Mouse (Mus musculus) ES-E14 (cell line): ENCODE data around the gene Sdk2. TPM values are rescaled to one million over a fixed set of nuclear protein-coding genes. Genes with fewer than 3 reads are reported as not detected.

Source experiments
- DNase-seq: peaks from one replicate; pipeline ENCODE4 v3.0.0-alpha.2; 2013; ENCODE audit warnings: low read depth, low spot score
- H3K27ac ChIP-seq: 2 replicates; pipeline ENCODE4 v1.5.1; 2012; ENCODE audit warnings: low read depth, mild to moderate bottlenecking, low read length, moderate library complexity, mixed read lengths; ENCODE audit not compliant: poor library complexity, insufficient read depth, severe bottlenecking
- H3K36me3 ChIP-seq: 2 replicates; pipeline ENCODE4 v1.6.1; 2012; ENCODE audit warnings: mild to moderate bottlenecking, low read length, moderate library complexity, mixed read lengths; ENCODE audit not compliant: control insufficient read depth, poor library complexity, insufficient read depth, severe bottlenecking
- H3K4me1 ChIP-seq, 2 experiments: fragments of 150-350 bp in 1 of 2; sonication (generic) in 1 of 2; 2 replicates each; pipeline ENCODE4 v1.6.1; 2012; ENCODE audit warnings: low read length in 2 of 2, mild to moderate bottlenecking in 1 of 2, mixed read lengths in 1 of 2; ENCODE audit not compliant: control insufficient read depth in 2 of 2, insufficient read depth in 2 of 2, poor library complexity in 1 of 2
- H3K4me3 ChIP-seq, 2 experiments: fragments of 150-350 bp in 1 of 2; sonication (generic) in 1 of 2; 2 replicates each; pipeline ENCODE4 v1.5.1; 2012; ENCODE audit warnings: low read length in 2 of 2, low read depth in 1 of 2, mild to moderate bottlenecking in 1 of 2, mixed read lengths in 1 of 2; ENCODE audit not compliant: insufficient read depth in 1 of 2, poor library complexity in 1 of 2, severe bottlenecking in 1 of 2
- H3K9ac ChIP-seq: 2 replicates; pipeline ENCODE4 v1.6.1; 2012; ENCODE audit warnings: low read depth, mild to moderate bottlenecking, low read length, mixed read lengths; ENCODE audit not compliant: poor library complexity, insufficient read depth, severe bottlenecking
- H3K9me3 ChIP-seq: fragments of 150-350 bp; sonication (generic); 2 replicates; pipeline ENCODE4 v1.6.1; 2012; ENCODE audit warnings: low read depth, mild to moderate bottlenecking, low read length; ENCODE audit not compliant: control insufficient read depth, insufficient read depth
- CHD2 ChIP-seq: IDR thresholded peaks from 2 replicates; pipeline ENCODE4 v1.6.1; 2014; ENCODE audit warnings: mild to moderate bottlenecking, low read depth, low read length, inconsistent platforms
- HCFC1 ChIP-seq: IDR thresholded peaks from 2 replicates; pipeline ENCODE4 v1.6.1; 2012; ENCODE audit warnings: low read length, inconsistent platforms, borderline replicate concordance; ENCODE audit not compliant: insufficient read depth
- MAFK ChIP-seq: IDR thresholded peaks from 2 replicates; pipeline ENCODE4 v1.6.1; 2014; ENCODE audit warnings: mild to moderate bottlenecking, low read depth, low read length, inconsistent platforms; ENCODE audit not compliant: insufficient read depth
- ZC3H11A ChIP-seq: IDR thresholded peaks from 2 replicates; pipeline ENCODE4 v1.6.1; 2012; ENCODE audit warnings: low read depth, mild to moderate bottlenecking, inconsistent platforms, low read length, borderline replicate concordance
- ZNF384 ChIP-seq: IDR thresholded peaks from 2 replicates; pipeline ENCODE4 v1.6.1; 2012; ENCODE audit warnings: low read depth, low read length, inconsistent platforms
- in situ Hi-C, 2 experiments: fragments of 600-800 bp; cut with MboI; formaldehyde crosslinking; loops; one replicate each; pipeline ENCODE4 v1.15.1; 2025; ENCODE audit warnings: low sequenced_read_pairs in 2 of 2, inconsistent platforms in 1 of 2; ENCODE audit not compliant: unreplicated experiment in 2 of 2
- total RNA-seq: library from RNA; depleted of rRNA; stranded (reverse); fragments of 300-350 nt; gene quantifications from 2 replicates; pipeline ENCODE4 v1.2.3, GENCODE M21; 2012

Sdk2 gene
- total RNA-seq, 1 experiment: 2.0 TPM

DNA sequence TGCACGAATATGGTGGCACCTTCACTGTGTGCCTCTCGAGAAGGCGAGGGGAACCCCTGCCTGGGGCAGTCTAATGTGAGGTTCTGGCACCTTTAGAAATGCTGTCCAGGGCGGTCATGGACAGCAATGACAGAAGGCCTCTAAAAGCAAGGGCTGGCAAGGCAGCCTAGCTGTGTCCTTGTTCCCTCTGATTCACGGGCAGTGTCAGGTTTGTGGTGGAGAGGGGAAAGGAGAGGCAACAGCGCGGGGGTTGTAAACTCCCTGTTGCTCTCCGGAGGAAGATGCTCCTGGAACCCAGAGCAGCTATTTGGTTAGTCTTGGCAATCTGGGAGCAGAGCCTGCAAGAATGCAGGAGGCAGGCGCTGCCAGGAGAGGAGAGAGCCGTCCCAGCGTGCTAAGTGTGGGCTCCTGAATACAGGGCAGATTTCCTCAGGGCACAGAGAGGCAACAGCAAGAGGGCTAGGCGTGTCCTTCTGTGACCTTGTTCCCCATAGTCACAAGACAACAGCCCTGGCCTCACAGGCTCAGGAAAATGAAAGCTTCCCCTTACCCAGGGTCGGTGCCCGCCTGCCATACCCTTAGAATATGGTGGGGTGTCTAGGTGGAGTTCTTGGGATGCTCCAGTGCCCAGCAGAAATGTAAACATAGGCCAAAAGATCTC lies 289.9 kb downstream of the Sdk2 start:
- Histone ChIP-seq H3K4me3 (no peak overlapping the region), H3K4me1 (peaks cover 0 to 25% of the 10 kb centered on the region in 2 experiments; a peak in 2 of 4 replicates), H3K9ac (no peak overlapping the region), H3K36me3 (no peaks in the 10 kb centered on the region), H3K27ac (no peak overlapping the region), H3K9me3 (no peaks in the 10 kb centered on the region)
- DNase-seq: no peak
- in situ Hi-C loops: no loop called here
- TF ChIP-seq CHD2 (no peak), ZNF384 (no peak), ZC3H11A (no peak), HCFC1 (no peak), MAFK (no peak)

DNA sequence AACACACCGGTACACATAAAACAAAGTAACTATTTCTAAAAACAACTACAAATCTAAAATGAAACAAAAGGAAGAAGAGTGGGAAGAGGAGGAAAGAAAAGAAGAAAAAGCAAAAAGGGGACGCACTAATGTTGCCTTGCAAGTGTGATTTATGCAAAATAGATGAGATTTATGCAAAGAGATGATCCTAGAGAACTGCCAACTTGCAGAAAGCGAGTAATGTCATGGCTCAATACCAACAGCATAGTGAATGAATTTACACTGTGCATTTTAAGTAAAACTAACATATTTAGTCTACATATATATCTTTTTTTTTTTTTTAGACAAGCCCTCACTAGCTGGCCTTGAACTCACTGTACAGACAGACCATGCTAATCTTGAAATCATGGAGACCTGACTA lies 292.1 kb downstream of the Sdk2 start:
- no peak for TF ChIP-seq MAFK
- TF ChIP-seq CHD2: no peak
- TF ChIP-seq ZNF384: no peak
- TF ChIP-seq ZC3H11A: no peak
- no peak for TF ChIP-seq HCFC1

DNA sequence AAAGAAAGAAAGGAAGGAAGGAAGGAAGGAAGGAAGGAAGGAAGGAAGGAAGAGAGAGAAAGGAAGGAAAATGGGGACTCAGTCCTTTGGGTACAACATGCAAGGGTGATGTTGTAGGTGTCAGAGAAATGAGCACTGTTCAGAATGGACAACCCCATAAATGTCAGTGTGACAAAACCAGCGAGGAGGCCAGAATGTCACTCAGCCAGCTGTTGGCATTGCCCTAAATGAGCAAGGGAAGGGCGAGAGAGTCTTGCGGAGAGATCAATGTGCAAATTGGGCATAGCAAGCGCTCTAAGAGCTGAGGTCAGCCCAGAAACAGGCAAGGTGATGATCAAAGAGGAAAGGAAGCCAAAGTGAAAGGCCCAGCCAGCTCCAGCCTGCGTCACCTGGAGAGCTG lies 293.7 kb downstream of the Sdk2 start:
- H3K9ac ChIP-seq: no peak overlapping the region
- no peak overlapping the region for H3K27ac ChIP-seq
- TF ChIP-seq CHD2 (no peak), ZNF384 (no peak), ZC3H11A (no peak), MAFK (no peak), HCFC1 (no peak)
- H3K4me1 ChIP-seq: peaks cover 0 to 11% of the 10 kb centered on the region in 2 experiments; a peak in 1 of 4 replicates
- no peak for DNase-seq
- H3K4me3 ChIP-seq: no peak overlapping the region
- H3K9me3 ChIP-seq: no peaks in the 10 kb centered on the region
- H3K36me3 ChIP-seq: no peaks in the 10 kb centered on the region
- in situ Hi-C loops: no loop called here

More for the DNA sequence above, 292.1 kb downstream of the Sdk2 start:
- Histone ChIP-seq H3K9me3 (no peaks in the 10 kb centered on the region), H3K9ac (no peak overlapping the region), H3K4me3 (no peak overlapping the region), H3K27ac (no peak overlapping the region), H3K36me3 (no peaks in the 10 kb centered on the region), H3K4me1 (peaks cover 0 to 23% of the 10 kb centered on the region in 2 experiments; a peak in 2 of 4 replicates)
- no peak for DNase-seq
- in situ Hi-C loops: no loop called here

DNA sequence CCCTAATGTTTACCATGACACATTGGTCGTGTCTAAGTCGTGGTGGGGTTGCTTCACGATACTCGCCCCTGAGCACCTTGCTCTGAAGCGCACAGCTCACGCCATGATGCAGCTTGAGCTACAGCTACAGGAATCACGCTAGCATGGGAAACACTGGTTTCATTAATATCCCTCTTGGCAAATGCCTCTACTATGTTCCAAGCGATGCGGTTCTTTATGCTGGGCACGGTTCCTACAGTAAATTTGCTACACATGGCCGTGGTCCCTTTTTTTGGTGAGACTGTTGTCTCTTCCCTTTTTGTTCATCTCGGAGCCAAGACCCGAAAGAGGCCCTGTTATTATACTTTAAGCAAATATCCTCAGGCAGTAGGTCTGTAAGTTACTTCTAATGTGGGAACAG lies 295.7 kb downstream of the Sdk2 start:
- Histone ChIP-seq H3K4me3 (no peak overlapping the region), H3K9me3 (no peaks in the 10 kb centered on the region), H3K9ac (no peak overlapping the region), H3K36me3 (no peaks in the 10 kb centered on the region), H3K4me1 (peaks cover under 1 to 10% of the 10 kb centered on the region in 2 experiments), H3K27ac (no peak overlapping the region)
- TF ChIP-seq CHD2: no peak
- DNase-seq: no peak
- in situ Hi-C loops: no loop called here

DNA sequence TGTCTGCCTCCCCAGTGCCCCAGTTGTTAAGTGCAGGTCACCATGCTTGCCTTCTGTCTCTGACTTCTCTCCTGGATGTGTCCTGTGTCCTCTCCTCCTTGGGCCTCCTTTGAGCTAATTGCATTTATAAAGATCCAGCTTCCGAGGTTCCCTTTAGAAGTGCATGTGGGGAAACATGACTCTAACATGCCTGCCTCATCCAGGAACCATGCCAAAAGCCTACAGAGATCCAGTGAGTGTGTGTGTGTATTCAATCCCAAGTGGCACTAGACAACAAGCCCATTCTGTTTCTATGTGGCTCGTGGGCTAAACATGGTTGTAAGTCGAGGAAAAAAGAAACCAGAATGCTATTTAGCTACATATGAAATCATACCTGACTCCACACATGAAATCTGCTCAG lies 298.5 kb downstream of the Sdk2 start:
- Histone ChIP-seq H3K9me3 (no peaks in the 10 kb centered on the region), H3K9ac (no peak overlapping the region), H3K27ac (no peak overlapping the region), H3K4me3 (no peak overlapping the region), H3K4me1 (peaks cover 5 to 13% of the 10 kb centered on the region in 2 experiments), H3K36me3 (no peaks in the 10 kb centered on the region)
- TF ChIP-seq CHD2: no peak
- TF ChIP-seq ZC3H11A: no peak
- no peak for TF ChIP-seq ZNF384
- TF ChIP-seq HCFC1: no peak
- TF ChIP-seq MAFK: no peak
- no peak for DNase-seq
- in situ Hi-C loops: no loop called here
